Mouse (Mus musculus) kidney, embryonic 16.5 days (tissue): ENCODE measurements at regions not wholly inside any gene's neighbourhood (a gene's known extent, or its start where the extent isn't known, plus 50 kb on each side); places are given as distances from the start of the nearest gene placed in this dataset.

ENCODE experiments used
- ATAC-seq: fragments of 200-750 bp; cut with Nextera tagmentation; 2 replicates; pipeline ENCODE4 v1.8.0; 2017; ENCODE audit warnings: moderate TSS enrichment; ENCODE audit not compliant: low FRiP score, low TSS enrichment
- H3K27ac ChIP-seq: fragments of 300-500 bp; sonication (generic); 2 replicates; pipeline ENCODE4 v1.5.1; 2014; ENCODE audit warnings: low read length
- H3K27me3 ChIP-seq: fragments of 300-500 bp; sonication (generic); 2 replicates; pipeline ENCODE4 v1.6.1; 2014; ENCODE audit warnings: low read length, control low read depth, mixed read lengths; ENCODE audit not compliant: insufficient read depth
- H3K36me3 ChIP-seq: fragments of 300-500 bp; sonication (generic); 2 replicates; pipeline ENCODE4 v1.6.1; 2014; ENCODE audit warnings: low read length, control low read depth, mixed read lengths; ENCODE audit not compliant: insufficient read depth
- H3K4me1 ChIP-seq: fragments of 300-500 bp; sonication (generic); 2 replicates; pipeline ENCODE4 v1.6.1; 2014; ENCODE audit warnings: low read length, control low read depth, mixed read lengths; ENCODE audit not compliant: insufficient read depth
- H3K4me2 ChIP-seq: fragments of 300-500 bp; sonication (generic); replicated peaks from 2 replicates; pipeline ENCODE4 v1.6.1; 2014; ENCODE audit warnings: low read depth, low read length
- H3K4me3 ChIP-seq: fragments of 300-500 bp; sonication (generic); 2 replicates; pipeline ENCODE4 v1.5.1; 2014; ENCODE audit warnings: mild to moderate bottlenecking, low read length
- H3K9ac ChIP-seq: fragments of 300-500 bp; sonication (generic); replicated peaks from 2 replicates; pipeline ENCODE4 v1.6.1; 2014; ENCODE audit warnings: low read length
- H3K9me3 ChIP-seq: fragments of 300-500 bp; sonication (generic); 2 replicates; pipeline ENCODE4 v1.6.1; 2016; ENCODE audit warnings: low read length, control low read depth
- WGBS: fragments of 180-500 bp; shearing (Covaris S2); extraction: QIAGEN DNeasy Blood & Tissue Kit; methylation state at CpG from one replicate; pipeline ENCODE4 v1.1.7; 2014; 5-methylcytosine and 5-hydroxymethylcytosine counted together

GRCm38 (mm10) chr10:38538766-38539165 is 282.8 kb downstream of the Rfpl4b start:
- Histone ChIP-seq H3K27ac (no peak overlapping the region), H3K4me1 (no peaks in the 10 kb centered on the region), H3K4me2 (no peak overlapping the region), H3K9me3 (no peaks in the 10 kb centered on the region), H3K36me3 (no peaks in the 10 kb centered on the region), H3K9ac (no peak overlapping the region), H3K4me3 (no peak overlapping the region), H3K27me3 (no peaks in the 10 kb centered on the region)
- ATAC-seq, result no peak

- no peaks in the 10 kb centered on the region for H3K27me3 ChIP-seq
- no peak for ATAC-seq
- no peaks in the 10 kb centered on the region for H3K4me1 ChIP-seq
- no peak overlapping the region for H3K27ac ChIP-seq
- H3K4me2 ChIP-seq, result no peak overlapping the region
- no peaks in the 10 kb centered on the region for H3K36me3 ChIP-seq
- no peak overlapping the region for H3K4me3 ChIP-seq
- WGBS, result 73% methylated on average over 2 of the region's 2 CpGs
- no peak overlapping the region for H3K9ac ChIP-seq
- no peaks in the 10 kb centered on the region for H3K9me3 ChIP-seq
Measured at GRCm38 (mm10) chr10:38516636-38517035, 304.9 kb downstream of the Rfpl4b start.
